Mouse (Mus musculus) CD4-positive, CD25-positive, alpha-beta regulatory T cell, adult 2 months (primary cell): ENCODE results near the gene Gm13278.
"Not testable (repeated sequence)": the region's sequence is repeated elsewhere in the genome, so short reads cannot be mapped to it uniquely, and the experiment has no call there.

Source experiments
- DNase-seq: peaks from one replicate; pipeline ENCODE4 v3.0.0-alpha.2; 2012; ENCODE audit warnings: low read depth, low spot score

Gene Gm13278

DNA sequence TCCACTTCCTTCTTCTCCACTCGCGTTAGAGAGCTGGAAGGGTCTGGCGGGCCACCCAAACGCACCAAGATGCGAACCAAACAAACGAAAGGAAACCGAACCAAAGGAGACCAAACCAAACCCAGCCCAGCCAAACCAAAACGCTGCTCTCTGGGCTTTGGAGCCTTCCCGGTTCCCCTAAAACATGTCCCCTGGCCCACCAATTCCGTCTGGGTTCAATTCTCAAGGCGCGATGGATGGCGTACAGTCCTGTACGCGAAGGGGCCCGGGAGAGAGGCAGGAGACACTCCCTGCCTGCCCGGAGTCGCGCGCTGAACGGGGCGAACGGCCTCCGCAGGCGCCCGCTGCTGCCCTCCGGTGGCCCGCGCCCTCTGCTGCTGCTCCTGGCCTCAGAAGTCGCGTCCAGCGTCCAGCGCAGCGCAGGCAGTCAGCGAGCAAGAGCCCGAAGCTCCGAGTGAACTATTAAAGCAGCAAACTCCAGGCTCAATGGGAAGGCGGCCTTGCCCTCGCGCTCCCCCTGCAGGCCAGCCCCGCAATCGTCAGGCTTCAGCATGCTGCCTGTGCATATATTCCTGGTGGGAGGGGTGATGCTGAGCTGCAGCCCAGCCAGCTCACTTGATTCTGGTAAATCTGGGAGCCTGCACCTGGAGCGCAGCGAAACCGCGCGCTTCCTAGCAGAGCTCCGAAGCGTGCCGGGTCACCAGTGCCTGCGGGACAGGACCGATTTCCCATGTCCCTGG is 2.8 kb downstream of the Gm13278 start, which contains the start of gene Gm13275:
TSS of gene Gm13275 (plus strand) at position 552 of the 740 bp plus-strand sequence.
- not testable (repeated sequence) for DNase-seq

DNA sequence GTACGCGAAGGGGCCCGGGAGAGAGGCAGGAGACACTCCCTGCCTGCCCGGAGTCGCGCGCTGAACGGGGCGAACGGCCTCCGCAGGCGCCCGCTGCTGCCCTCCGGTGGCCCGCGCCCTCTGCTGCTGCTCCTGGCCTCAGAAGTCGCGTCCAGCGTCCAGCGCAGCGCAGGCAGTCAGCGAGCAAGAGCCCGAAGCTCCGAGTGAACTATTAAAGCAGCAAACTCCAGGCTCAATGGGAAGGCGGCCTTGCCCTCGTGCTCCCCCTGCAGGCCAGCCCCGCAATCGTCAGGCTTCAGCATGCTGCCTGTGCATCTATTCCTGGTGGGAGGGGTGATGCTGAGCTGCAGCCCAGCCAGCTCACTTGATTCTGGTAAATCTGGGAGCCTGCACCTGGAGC is 5.7 kb downstream of the Gm13278 start, which contains the start of gene Gm13279:
TSS of gene Gm13279 (plus strand) at position 301 of the 400 bp plus-strand sequence.
- DNase-seq = not testable (repeated sequence)

DNA sequence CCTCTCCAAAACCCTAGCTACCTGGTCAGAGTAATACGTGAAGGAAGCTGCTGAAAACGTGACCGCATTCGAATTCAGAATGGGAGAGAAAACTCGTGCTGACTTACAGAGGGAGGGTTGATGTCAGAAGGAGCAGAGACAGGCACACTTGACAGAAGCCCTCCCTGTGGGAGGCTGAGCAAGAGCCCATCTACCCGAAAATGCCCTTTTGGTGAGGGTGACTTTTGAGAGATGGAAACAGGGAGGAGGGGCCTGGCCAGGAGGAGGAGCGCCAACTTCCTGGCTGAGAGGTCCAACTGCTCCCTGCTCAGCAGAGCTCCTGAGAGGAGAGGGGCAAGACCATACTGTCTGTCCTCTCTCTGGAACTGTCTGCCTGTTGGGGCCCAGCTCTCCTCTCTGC is 8.0 kb downstream of the Gm13278 start, which contains the start of gene Gm13285:
TSS of gene Gm13285 (plus strand) at position 301 of the 400 bp plus-strand sequence.
- not testable (repeated sequence) for DNase-seq

DNA sequence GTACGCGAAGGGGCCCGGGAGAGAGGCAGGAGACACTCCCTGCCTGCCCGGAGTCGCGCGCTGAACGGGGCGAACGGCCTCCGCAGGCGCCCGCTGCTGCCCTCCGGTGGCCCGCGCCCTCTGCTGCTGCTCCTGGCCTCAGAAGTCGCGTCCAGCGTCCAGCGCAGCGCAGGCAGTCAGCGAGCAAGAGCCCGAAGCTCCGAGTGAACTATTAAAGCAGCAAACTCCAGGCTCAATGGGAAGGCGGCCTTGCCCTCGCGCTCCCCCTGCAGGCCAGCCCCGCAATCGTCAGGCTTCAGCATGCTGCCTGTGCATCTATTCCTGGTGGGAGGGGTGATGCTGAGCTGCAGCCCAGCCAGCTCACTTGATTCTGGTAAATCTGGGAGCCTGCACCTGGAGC is 11.6 kb downstream of the Gm13278 start, which contains the start of gene Gm13287:
TSS of gene Gm13287 (plus strand) at position 301 of the 400 bp plus-strand sequence.
- DNase-seq = not testable (repeated sequence)

DNA sequence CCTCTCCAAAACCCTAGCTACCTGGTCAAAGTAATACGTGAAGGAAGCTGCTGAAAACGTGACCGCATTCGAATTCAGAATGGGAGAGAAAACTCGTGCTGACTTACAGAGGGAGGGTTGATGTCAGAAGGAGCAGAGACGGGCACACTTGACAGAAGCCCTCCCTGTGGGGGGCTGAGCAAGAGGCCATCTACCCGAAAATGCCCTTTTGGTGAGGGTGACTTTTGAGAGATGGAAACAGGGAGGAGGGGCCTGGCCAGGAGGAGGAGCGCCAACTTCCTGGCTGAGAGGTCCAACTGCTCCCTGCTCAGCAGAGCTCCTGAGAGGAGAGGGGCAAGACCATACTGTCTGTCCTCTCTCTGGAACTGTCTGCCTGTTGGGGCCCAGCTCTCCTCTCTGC is 13.9 kb downstream of the Gm13278 start, which contains the start of gene Gm13288:
TSS of gene Gm13288 (plus strand) at position 301 of the 400 bp plus-strand sequence.
- not testable (repeated sequence) for DNase-seq

DNA sequence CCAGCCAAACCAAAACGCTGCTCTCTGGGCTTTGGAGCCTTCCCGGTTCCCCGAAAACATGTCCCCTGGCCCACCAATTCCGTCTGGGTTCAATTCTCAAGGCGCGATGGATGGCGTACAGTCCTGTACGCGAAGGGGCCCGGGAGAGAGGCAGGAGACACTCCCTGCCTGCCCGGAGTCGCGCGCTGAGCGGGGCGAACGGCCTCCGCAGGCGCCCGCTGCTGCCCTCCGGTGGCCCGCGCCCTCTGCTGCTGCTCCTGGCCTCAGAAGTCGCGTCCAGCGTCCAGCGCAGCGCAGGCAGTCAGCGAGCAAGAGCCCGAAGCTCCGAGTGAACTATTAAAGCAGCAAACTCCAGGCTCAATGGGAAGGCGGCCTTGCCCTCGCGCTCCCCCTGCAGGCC is 14.4 kb downstream of the Gm13278 start:
- not testable (repeated sequence) for DNase-seq

DNA sequence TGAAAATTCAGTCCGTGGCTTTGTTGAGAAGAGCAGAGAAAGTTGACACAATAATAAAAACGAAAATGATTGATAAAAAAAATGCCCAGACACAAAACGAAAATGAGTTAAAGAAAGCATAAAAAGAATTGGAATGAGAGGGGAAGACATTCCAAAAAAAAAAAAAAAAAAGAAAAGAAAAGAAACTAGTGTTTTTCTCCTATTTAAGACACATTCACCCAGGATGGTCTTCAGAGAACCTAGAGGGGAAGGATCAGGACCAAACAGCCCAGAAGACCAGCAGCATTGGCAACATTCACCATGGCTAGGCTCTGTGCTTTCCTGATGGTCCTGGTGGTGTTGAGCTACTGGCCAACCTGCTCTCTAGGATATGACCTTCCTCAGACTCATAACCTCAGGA is 24.6 kb downstream of the Gm13278 start, which contains the start of gene Ifna7:
TSS of gene Ifna7 (plus strand) at position 301 of the 400 bp plus-strand sequence.
- DNase-seq = no peak

DNA sequence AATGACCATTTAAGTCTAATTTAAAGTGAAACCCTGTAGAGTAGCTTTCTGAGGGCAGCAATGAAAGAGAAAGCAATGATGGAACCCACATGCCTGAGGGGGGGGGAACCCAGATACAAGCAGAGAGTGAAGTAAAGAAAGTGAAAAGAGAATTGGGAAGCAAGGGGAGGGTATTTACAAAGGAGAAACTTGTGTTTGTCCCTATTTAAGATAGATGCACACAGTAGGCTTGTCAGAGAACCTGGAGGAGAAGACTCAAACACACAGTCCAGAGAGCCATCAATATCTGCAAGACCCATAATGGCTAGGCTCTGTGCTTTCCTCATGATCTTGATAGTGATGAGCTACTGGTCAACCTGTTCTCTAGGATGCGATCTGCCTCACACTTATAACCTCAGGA is 28.3 kb downstream of the Gm13278 start, which contains the start of gene Ifna11:
TSS of gene Ifna11 (plus strand) at position 301 of the 400 bp plus-strand sequence.
- no peak for DNase-seq

DNA sequence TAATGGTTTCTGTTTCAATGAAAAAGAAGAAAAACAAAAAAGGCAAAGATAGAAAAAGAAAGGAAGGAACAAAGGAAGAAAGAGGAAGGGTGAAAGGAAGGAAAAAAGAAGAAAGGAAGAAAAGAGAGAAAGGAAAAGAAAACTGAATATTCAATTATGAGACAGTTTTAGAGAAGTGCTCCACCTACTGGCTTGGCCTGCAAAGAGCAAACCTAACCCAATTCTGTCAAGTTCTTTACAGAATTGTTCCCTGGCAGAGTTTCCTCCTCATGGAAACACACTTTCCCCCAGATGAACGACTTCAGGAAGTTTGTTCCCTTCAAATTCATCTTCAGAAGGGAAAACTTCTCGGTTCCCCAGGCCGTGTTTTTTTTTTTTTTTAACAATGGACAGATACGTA is 31.6 kb downstream of the Gm13278 start:
- peak; percentile 64 for DNase-seq

DNA sequence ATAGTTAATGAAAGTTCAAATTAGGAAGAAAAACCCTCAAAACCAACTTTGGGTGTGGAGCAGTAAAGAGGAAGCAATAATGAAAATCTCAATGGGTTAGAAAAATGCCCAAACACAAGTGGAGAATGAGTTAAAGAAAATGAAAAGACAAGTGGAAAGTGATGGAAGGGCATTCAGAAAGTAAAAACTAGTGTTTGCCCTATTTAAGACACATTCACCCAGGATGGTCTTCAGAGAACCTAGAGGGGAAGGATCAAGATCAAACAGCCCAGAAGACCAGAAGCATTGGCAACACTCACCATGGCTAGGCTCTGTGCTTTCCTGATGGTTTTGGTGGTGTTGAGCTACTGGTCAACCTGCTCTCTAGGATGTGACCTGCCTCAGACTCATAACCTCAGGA is 35.8 kb downstream of the Gm13278 start, which contains the start of gene Ifna6:
TSS of gene Ifna6 (plus strand) at position 301 of the 400 bp plus-strand sequence.
- DNase-seq = not testable (repeated sequence)

DNA sequence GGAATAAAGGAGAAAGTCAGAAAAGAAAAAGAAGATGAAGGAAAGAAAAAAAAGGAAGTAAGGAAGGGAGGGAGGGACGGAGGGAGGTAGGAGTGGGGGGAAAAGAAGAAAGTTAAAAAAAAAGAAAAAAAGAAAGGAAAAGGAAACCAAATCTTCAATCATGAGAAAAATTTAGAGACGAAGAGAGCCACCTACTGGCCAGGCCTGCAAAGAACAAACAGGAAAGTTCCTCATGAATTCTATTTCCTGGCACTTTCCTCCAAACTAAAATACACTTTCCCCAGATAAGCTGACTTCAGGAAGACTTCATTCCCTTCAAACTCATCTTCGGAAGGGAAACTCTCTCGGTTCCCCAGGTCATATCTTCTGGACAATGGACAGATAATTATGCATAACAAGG is 39.2 kb downstream of the Gm13278 start:
- DNase-seq = peak; percentile 65

DNA sequence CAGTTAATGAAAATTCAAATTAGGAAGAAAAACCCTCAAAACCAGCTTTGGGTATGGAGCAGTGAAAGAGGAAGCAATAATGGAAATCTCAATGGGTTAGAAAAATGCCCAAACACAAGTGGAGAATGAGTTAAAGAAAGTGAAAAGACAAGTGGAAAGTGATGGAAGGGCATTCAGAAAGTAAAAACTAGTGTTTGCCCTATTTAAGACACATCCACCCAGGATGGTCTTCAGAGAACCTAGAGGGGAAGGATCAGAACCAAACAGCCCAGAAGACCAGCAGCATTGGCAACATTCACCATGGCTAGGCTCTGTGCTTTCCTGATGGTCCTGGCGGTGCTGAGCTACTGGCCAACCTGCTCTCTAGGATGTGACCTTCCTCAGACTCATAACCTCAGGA is 43.9 kb downstream of the Gm13278 start, which contains the start of gene Ifna5:
TSS of gene Ifna5 (plus strand) at position 301 of the 400 bp plus-strand sequence.
- not testable (repeated sequence) for DNase-seq

DNA sequence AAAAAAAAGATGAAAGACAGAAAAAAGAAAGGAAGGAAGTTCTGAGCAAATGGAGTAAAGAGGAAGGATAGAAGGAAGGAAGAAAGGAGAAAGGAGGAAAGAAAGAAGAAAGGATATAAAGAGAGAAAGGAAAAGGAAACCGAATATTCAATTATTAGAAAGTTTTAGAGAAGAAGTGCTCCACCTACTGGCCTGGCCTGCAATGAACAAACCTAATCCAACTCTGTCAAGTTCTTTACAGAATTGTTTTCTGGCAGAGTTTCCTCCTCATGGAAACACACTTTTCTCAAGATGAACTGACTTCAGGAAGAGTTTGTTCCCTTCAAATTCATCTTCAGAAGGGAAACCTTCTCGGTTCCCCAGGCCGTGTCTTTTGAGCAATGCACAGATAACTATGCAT is 47.5 kb downstream of the Gm13278 start:
- peak; percentile 60 for DNase-seq

DNA sequence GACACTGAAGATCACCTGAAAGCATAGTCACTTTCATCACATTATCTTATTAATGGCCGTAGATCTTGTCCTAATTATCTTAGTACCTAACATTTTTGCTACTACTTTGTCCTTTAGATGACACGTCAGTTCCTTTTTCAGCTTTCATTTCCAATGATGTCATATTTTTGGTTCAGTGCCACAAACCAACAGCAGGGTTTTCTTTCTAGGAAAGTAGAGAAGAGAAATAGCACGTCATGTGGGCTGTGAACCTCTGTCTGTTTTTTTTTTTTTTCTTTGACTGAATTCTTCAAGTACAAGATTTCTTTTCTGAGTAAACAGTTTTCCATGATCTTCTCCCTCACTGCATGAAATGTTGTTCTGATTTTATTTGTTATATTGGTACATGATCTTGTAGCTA is 48.7 kb downstream of the Gm13278 start:
- DNase-seq = no peak

DNA sequence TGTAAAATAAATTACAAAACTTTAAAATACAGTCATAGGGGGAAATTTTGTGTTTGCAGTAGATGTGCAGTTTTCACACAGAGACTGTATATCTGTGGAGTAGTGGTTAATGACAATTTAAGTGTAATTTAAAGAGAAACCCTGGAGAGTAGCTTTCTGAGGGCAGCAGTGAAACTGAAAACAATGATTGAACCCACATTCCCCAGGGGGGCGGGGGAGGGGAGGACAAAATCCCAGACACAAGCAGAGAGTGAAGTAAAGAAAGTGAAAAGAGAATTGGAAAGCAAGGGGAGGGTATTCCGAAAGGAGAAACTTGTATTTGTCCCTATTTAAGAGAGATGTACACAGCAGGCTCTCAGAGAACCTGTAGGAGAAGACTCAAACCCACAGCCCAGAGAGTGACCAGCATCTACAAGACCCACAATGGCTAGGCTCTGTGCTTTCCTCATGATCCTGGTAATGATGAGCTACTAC is 50.1 kb downstream of the Gm13278 start, which contains the start of gene Ifna4:
TSS of gene Ifna4 (plus strand) at position 424 of the 474 bp plus-strand sequence.
- no peak for DNase-seq
